Mouse (Mus musculus) embryo, embryonic 9.5 days (tissue): ENCODE results near the gene Dusp6.
"Not testable (repeated sequence)": the region's sequence is repeated elsewhere in the genome, so short reads cannot be mapped to it uniquely, and the experiment has no call there.

ENCODE experiments used
- DNase-seq: peaks from one replicate; pipeline ENCODE4 v3.0.0-alpha.2; 2017; ENCODE audit errors: extremely low spot score

The Dusp6 gene

DNA sequence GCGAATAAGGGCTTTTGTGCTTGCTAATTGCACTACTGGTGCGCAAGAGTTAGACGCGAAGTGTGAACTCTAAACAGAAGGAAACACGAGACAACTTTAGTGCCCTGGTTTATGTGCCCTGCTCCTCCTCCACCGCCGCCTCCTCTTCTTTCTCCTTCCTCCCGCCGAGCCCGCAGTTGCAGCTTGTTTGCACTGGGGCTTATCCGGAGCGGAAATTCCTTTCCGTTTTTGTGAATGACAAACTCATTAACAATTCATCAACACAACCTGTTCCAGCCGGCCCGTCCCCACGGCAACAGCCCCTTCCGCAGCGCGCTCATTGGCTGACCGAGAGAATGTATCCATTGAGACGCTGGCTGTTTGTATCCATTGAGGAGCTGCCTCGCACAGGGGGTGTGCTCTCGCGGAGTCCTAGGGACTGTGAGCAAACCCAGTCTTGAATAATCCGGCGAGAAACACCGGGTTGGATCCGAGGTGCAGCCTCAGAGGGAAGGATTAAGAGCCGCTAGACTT is at the start of gene Dusp6:
Gene Dusp6 (plus strand): TSS at position 365 of the 513 bp plus-strand sequence.
- DNase-seq: peak; percentile 95

DNA sequence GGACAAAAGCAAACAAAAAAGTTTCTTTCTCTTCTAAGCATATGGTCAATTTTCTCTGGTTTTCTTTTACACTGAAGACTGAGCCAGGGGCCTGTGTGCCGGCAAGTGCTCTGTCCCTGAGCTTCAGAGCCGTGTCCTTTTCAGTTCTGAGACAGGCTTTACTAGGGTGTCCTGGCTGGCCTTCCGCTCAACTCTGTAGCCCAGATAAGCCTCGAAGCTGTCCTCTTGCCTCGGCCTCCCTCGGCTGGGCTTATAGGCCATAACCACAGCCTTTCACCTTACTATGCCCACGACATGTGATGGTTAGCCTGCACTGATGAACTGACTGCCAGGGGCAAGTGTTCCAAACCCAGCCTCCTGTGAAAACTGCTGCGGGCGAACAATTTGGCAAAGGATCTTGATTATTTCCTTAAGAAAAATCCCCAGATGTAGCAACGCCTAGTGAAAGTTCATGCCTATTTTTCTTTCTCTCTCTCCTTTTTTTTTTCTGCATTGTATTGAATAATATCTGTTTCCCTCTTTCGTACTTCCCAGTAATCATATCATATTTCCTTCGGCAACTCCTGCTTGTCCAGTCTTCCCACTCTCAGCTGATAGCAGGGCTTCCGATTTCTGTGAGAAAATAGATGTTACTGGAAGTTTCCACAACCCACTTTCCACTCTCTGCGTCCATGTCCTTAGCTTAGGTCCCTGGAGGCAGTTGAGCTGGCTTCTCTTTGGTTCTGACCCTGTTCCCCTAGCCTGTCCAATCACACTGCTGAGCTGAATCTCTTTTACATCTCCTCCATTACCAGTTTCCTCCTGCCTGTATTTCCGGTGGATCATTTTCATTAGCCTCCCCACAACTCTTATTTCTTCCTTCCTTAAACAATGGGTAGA is 48.4 kb upstream of the Dusp6 start:
- no peak for DNase-seq

DNA sequence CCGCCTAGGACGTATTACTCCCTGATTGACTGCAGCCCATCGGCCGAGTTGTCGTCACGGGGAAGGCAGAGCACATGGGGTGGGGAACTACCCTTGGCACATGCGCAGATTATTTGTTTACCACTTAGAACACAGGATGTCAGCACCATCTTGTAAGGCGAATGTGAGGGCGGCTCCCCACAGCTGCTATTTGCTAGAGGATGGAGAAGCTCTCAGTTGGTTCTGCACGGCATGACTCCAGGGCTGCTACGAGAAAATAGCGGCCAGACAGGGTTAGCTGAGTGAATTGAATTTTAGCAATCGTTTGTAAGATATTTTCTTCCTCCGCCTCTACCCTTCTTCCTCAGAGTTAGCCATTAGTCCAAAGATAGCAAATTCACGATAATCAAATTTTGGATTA is 46.5 kb upstream of the Dusp6 start:
- DNase-seq: not testable (repeated sequence)

DNA sequence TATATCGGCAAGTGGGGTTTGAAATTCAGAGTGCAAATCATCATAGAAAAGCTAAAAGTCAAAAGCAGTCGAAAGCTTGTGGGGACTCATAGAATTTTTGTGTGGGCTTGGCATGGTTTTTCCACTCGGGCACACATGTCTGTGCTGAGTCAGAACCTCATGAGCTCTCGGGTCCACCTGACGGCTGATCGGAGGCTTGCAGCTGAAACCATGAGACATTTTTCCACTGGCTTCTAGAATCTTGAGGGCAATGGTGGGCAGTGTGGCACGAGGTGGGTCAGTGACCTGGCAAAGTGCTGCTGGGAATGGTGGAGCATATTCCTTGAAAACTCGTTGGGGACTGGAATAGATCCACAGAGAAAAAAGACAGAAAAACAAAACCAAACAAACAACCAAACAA is 41.5 kb upstream of the Dusp6 start:
- no peak for DNase-seq

DNA sequence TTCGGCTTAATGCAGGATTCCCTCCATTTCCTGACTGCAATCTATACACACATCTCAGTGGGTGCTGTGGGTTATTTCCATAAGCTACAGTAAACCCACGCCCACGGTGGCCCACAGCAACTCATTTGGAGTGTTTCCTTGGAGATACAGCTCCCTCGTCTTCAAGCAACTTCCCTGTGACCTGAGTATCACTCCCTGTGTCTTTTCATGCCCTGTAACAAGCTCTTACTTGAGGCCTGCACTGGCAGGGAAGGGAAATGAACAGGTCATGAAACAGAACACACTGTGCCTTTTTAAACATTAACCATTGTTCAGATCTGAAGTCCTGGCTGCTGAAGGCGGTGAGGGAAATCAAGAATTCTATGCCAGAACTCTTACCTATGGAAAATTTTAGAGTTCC is 40.3 kb upstream of the Dusp6 start:
- DNase-seq: no peak

DNA sequence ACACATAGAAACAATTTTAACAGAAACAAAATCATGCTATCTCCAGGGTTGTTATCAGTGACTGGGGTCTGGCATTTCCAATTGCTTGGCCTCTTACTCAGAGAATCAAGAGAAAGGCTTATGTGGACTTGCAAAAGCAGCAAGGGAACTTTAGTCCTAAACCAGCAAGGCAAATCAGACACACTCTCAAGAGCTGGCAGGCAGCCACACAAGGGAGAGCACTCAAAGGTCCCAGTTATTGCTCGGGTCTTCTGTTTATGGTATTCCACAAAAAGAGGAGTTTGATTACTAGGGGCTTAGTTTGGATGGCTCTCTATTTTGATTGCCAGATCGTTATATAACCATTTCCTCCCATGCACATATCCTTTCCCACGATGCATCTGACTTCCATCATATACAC is 38.8 kb upstream of the Dusp6 start:
- DNase-seq: no peak

DNA sequence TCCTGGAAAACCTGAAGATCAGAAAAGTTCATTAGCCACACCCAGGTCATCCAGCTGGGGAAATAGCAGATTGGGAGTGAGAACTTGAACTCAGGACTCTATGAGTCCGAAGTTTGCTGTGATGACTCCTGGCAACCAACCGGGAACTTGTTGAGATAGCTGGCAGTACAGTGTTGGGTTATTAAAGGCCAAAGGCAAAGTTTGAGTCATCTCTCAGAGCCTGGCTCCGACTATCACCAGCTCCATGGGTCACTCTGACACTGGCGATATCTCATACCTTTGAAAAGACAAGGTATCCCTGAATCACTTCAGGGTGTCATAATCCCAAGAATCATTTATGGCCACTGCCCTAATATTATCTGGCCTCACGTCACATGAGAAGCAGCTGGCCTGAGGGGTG is 36.2 kb upstream of the Dusp6 start:
- DNase-seq: no peak

DNA sequence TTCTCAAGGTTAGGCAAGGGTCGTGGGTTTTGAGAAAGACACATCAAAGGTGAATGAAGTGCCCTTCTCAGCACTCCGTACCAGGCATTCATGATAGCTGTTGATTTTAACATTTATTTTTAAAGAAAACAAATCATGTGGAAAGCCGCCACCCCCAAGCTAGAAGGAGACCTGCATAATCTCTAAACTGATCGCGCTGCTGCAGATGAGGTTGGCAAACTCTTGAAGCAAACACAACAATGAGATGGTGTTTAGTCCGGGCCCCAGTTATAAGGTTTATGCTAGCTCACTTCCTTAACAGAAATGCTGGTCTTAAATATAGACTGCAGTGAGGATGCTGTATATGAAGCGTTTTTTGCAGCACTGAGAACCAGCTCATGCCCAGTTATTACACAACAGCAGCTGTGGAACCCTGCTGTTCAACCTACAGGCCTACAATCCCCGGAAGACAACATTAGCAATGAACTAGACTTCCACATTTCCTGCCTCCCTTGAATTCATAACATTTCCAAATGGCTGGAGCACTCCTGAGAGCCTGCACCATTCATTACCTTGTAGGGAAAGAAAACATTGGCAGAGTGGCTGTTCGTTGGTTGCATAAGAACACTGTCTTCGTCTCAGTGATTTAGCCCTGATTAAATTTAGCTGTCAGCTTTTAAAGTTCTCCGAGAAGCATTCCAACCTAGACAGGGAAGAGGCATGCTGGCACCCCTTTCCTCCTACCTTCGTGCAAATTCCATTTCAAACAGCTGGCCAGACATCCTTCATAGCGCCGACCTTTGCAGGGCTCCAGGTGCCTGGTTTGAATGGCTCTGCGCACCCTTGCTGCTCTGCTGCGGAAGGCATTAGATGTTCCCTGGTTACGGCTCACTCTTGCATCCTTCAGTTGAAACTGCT is 34.8 kb upstream of the Dusp6 start:
- DNase-seq: no peak

DNA sequence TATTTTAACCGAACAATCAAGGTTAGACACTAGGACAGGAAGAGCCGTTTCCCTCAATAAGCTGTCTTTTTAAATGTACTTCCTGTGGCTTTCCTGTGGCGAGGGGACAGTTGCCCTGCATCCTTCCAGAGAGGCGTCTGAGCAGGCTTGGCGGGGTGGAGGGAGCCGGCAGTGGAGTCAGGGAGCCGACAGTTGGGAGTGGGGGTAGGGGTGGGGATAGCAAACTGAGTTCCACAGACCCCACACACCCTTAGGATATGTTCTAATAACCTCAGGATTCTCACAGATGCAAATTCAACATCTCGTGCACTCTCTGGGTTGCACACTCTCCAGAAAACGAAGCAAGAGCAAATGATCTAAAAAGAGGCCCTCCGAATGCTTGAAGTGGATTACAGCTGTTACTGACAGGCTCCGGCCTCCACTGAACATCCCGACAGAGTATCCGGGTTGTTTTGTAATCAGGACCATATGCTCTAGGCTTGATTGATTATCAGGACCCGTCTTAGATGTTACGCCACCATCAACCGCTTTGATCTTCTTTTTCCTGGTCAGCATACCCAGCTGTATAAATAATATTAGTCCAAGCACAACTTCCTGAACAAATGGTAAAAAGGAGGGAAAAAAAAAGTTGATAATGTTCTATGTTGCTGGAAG is 33.9 kb upstream of the Dusp6 start:
- DNase-seq: peak; percentile 66

DNA sequence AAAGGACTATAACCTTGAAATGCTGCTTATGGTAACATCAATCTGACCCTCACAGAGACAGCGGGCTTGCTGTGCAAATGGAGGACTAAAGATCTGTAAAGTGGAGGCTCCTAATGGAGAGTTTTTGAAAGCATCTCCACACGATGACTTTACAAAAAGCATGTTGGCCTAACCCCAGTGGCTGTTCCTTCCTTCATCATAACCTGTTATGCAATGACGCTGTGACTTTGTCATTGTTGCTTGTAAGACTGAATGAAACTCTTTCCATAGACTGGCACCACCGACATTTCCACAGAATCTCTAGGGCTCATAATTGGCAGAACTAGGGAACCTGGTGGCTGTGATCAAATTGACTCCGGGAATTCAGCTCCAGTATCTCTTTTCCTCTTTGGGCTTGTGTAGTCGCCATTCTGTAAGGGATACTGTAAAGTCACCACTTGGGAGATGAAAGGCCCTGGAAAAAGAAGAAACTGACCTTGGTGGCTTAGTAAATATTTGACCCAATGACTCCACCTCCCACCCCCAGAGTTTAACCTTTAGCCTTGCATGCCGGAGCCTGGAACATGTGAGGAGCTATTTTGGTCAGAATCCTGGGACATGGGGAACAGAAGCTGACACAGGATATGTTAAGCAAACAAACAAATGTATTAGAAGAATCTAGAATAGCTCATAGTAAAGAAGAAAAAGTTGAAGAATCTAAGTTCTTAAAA is 30.4 kb upstream of the Dusp6 start:
- DNase-seq: peak; percentile 29

DNA sequence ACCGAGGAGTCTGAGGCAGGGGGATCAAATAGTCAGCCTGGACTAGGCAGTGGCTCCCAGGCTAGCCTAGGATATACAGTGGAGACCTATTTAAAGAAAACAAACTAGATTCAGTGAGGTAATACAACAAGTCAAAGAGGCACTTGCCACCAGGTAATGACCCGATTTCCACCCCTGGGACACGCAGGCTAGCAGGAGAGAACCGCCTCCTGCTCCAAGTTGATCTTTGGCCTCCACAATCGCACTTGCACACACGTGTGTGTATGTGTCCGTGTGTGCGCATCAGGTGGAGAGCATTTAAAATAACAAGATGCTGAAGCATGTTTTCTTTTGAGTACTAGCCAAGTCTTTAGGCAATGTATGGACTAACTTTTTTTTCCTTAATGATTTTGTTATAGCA is 28.7 kb upstream of the Dusp6 start:
- no peak for DNase-seq

DNA sequence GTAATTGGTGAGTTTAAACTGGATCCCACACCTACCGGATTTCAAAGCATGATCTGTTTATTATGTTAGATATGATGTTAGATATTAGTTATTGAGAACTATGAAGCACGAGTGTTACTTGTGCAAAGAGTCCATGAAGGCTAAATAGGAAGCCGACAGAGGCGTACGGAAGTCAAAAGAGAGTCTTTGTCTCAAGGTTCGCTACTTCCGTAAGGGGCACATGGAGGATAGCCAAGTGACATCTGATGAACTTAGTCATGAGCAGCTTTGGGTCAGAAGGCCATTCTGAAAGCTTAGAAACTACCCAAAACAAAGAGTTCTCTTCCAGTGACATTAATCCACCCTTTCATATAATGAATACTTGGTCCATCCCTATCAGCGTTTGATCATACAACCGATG is 27.9 kb upstream of the Dusp6 start:
- DNase-seq: no peak

DNA sequence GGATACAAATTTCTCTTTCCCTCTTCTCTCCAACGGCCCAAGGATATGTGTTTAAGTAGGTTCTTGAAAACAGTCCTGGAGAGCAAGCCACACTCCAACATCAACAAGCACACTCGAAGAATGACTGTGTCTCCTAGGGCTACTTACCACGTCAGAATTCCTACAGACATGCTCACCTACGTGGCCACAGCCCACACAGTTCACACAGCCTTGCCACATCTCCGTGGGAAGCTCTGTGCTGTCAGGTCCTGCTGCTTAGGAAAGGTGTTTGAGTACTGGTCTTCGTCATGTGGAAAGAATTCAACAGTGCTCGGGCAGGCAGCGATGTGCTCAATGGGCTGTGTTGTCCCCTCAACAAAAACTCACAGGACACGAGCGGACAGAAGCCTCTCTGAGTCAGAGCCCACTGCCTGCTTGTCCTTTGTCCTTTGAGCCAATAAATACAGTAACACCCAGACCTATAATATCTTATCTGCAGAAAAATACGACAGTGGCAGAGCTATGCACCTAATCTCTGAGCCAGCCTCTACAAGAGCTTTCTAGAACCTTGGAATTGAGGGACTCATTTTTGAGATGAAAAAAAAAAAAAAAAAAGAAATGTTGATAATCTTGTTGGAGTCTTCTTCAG is 25.7 kb upstream of the Dusp6 start:
- no peak for DNase-seq

DNA sequence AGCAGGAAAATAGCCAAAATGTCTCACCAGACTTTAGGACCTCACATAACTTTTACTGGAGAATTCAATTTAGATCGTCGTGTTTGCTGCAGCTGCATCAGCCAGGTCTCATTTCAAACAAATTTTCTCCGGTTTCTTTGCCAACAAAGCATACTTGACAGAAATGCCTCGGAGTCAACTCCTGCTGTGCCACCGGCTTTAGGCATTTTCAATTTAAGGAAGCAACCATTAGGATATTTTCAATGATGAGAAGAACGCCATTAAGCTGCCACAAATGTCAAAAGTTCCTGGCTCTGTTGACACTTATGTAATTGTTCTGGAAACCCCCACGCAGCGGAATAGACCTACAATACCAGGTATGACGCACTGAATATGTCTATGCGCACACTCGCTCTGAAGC is 24.5 kb upstream of the Dusp6 start:
- DNase-seq: no peak

DNA sequence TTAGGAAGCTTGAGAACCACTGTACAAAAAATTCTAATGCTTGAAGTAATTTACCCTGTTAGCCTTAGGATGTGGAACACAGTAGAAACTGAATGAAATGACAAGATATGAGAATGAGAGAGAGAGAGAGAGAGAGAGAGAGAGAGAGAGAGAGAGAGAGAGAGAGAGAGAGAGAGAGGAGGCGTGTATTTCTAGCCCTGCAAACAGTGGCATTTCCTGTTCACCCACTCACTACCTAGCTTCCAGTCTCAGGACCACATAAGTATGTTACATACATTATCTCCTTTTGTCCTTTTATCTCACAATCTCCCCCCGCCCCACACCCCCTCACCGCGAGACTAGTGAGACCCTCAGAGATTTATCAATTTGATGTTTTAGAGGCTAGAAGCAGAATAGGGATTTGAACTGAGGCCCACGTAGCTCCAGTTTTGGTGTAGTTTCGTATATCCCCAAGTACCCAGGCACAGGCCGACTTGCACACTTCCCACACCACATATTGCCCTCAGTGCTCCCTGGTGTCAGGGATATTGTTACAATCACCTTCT is 21.7 kb upstream of the Dusp6 start:
- DNase-seq: no peak

DNA sequence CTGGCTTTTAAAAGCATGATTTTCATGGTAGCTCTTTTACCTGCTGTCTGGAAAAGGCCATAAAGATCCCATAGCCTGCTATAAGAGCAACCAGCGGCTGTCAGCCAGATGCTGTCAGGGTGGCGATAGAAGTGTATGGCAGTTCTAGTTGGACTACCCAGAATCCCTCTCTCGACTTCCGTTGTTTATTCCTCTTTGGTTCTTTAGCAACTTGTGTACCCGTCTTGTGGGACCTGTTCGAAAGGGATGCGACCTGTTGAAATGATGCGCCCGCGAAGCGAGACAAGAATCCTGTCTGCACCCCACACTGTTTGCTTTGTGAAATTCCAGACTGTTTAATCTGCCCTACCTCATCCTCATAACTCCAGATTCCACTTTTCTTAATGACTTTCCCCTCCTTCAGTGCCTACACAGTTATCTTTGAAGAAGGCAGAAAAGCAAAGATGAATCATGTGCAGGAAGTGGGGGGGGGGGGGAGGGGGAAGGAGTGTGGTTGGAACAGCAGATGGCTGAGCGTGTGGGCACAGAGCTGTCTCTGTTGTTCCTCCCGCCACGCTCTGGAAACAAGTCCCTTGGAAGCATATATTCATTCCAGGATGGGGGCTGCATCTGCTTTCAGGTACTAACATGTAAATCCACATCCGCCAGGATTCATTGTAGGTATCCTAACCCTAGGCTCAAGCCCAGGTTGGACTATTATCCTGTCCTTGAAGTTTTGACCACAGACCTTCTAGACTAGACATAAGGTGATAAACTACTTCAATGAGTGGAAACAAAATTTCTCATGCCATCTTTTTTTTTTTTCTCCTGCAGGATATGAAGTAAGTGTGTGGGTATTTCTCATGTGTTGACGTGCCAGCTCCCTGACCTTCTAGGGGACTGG is 21.0 kb upstream of the Dusp6 start:
- no peak for DNase-seq

DNA sequence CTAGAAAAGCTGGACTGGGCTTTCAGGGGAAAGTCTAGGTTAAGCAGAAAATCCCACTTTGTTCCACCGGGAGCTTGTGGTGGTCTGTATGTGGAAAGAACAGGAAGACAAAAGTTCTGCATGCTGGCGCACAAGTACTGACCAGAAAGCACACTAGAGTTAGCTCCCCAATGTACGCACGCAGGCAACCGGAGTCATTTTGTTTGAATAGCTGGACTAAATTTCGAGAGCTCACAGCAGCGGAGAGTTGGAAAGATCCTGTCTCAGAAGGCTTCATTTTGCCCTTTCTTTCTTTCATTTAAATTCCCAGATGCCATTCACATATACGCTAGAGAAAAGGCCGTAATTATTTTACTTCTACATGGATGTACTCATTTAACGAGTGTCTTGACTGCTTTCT is 20.3 kb upstream of the Dusp6 start:
- no peak for DNase-seq

DNA sequence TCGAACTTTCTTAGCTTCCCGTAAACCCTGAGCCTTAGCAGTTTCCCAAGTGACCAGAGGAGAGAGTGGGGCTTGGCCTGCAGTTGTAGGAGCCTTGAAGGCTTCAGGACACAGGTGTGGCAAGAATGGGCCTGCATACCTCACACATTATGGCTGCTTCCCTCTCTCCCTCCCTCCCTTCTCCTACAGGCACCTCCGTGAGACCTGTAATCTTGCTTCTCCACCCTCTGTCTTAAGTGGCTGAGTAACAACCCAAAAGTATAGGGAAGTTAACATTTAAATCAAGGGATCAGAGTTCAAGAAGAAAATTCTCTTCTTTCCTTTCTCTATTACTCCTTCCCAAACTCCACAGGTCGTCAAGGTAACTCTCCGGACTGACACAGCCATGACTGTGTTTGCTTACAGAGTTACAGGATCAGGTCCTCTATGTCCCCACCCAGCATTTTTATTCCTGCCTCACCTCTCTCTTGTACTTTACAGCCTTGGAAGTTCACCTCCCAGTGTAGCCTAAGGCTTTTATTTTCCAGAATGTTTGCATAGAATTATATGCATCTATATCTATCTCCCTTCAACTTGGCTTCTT is 19.0 kb upstream of the Dusp6 start:
- no peak for DNase-seq

DNA sequence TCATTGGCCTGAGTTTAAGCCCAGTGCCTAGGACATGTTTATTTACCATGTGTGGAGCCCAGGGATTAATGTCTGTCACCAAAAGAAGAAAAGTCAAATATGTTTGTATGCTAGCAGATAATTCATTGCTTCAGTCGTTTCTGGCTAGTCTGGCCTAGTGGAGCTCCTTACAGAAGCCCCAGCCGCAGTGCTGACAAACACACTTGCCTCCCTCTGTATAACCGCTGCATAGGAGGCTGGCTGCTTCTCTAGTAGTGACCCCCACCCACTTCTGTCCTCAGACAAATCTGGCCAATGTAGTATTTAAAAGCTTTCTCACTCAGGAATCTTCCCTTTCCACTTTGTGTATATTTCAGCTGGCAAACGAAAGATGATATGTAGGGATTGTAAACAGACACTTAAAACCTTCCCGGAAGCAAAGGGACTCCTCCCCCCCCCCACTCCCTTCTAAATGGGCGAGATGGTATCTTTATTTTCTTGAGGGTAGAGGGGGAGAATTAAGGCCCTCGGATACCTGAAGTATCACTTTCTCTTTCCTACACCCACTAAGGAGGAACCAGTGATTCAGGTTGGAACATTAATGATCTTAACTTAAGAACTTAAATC is 18.3 kb upstream of the Dusp6 start:
- DNase-seq: no peak
